Mouse (Mus musculus) heart, adult 2 months (tissue): ENCODE measurements around the gene Eps8. TPM values are rescaled to one million over a fixed set of nuclear protein-coding genes. Genes with fewer than 3 reads are reported as not detected.

Experiments
- DNase-seq, 2 experiments: peaks; one replicate each; pipeline ENCODE4 v3.0.0; 2021
- H3K27ac ChIP-seq: fragments of 200-600 bp; 2 replicates; pipeline ENCODE4 v1.8.1; 2022
- H3K27me3 ChIP-seq: fragments of 200-500 bp; 2 replicates; pipeline ENCODE4 v1.6.1; 2012; ENCODE audit warnings: mild to moderate bottlenecking, low read length, inconsistent platforms, mixed read lengths; ENCODE audit not compliant: control insufficient read depth, insufficient read depth
- H3K36me3 ChIP-seq: fragments of 200-500 bp; 2 replicates; pipeline ENCODE4 v1.6.1; 2012; ENCODE audit warnings: low read length, inconsistent platforms; ENCODE audit not compliant: control insufficient read depth, insufficient read depth
- H3K4me1 ChIP-seq: fragments of 200-500 bp; 2 replicates; pipeline ENCODE4 v1.6.1; 2011; ENCODE audit warnings: low read length; ENCODE audit not compliant: control insufficient read depth, insufficient read depth
- H3K4me3 ChIP-seq: fragments of 200-600 bp; 2 replicates; pipeline ENCODE4 v1.8.1; 2022
- H3K79me2 ChIP-seq: fragments of 200-500 bp; replicated peaks from 2 replicates; pipeline ENCODE4 v1.6.1; 2012; ENCODE audit warnings: mild to moderate bottlenecking, inconsistent platforms, low read length, moderate library complexity, mixed read lengths; ENCODE audit not compliant: control insufficient read depth, insufficient read depth
- H3K9ac ChIP-seq: fragments of 200-500 bp; 2 replicates; pipeline ENCODE4 v1.6.1; 2012; ENCODE audit warnings: low read depth, mild to moderate bottlenecking, control low read depth, inconsistent platforms, low read length, mixed read lengths
- CTCF ChIP-seq: fragments of 200-600 bp; IDR thresholded peaks from 2 replicates; pipeline ENCODE4 v1.8.1; 2022; ENCODE audit warnings: antibody characterized with exemption, mild to moderate bottlenecking, moderate library complexity
- EP300 ChIP-seq: fragments of 200-500 bp; IDR thresholded peaks from 2 replicates; pipeline ENCODE4 v1.6.1; 2011; ENCODE audit warnings: low read depth, low read length, control low read depth; ENCODE audit not compliant: insufficient read depth
- POLR2A ChIP-seq: fragments of 200-500 bp; IDR thresholded peaks from 2 replicates; pipeline ENCODE4 v1.6.1; 2011; ENCODE audit warnings: mild to moderate bottlenecking, low read depth, low read length, control low read depth; ENCODE audit not compliant: insufficient read depth
- WGBS: fragments of 180-500 bp; shearing (Covaris S2); methylation state at CpG from one replicate; pipeline ENCODE4 v1.1.7; 2018; 5-methylcytosine and 5-hydroxymethylcytosine counted together
- intact Hi-C: fragments of 180-260 bp; cut with DNase I; formaldehyde crosslinking; loops from one replicate; pipeline ENCODE4 v1.15.1; 2025
- polyA plus RNA-seq: library from polyadenylated mRNA; depleted of rRNA; stranded (reverse); fragments of >200 nt; gene quantifications from 2 replicates; pipeline ENCODE4 v1.2.3, GENCODE M21; 2012
- total RNA-seq, 2 experiments: library from RNA; stranded (reverse); gene quantifications; 2 replicates each; pipeline ENCODE4 v1.2.3; 2021

The Eps8 gene
- total and polyA plus RNA-seq, 3 experiments = 6.7 to 12.2 (median 11.6) TPM

DNA sequence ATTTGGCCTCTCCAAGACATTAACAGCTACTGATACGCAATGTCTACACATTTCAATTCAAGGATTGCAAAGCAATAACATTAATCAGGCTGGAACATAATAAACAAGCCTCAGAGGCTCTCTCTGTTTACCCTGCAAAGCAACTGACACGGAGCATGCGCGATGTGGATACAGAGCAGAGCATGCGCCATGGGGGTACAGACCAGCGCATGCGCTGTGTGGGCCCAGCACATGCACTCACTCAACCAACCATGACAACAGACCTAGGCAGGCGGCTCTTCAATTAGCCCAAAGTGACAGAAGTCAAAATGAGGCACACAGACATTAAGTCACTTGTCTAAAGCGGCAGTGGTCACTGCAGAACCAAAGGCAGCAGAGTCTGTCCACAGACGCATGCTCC lies 62.1 kb downstream of the Eps8 start:
- H3K79me2 ChIP-seq = no peaks in the 10 kb centered on the region
- H3K4me1 ChIP-seq = no peaks in the 10 kb centered on the region; the same call in 1 of the 2 replicates
- no peak overlapping the region for H3K27ac ChIP-seq
- H3K27me3 ChIP-seq = no peaks in the 10 kb centered on the region
- DNase-seq = no peak
- TF ChIP-seq POLR2A (no peak), CTCF (no peak), EP300 (no peak)
- H3K36me3 ChIP-seq = no peaks in the 10 kb centered on the region
- 95% methylated on average over 10 of the region's 10 CpGs for WGBS
- intact Hi-C loops = no loop called here
- no peak overlapping the region for H3K9ac ChIP-seq
- no peak overlapping the region for H3K4me3 ChIP-seq

GRCm38 (mm10) chr6:137589245-137589618 lies 65.4 kb downstream of the Eps8 start:
- Histone ChIP-seq H3K9ac (no peak overlapping the region), H3K4me3 (no peak overlapping the region), H3K27ac (no peak overlapping the region), H3K27me3 (no peaks in the 10 kb centered on the region), H3K79me2 (no peaks in the 10 kb centered on the region), H3K36me3 (no peaks in the 10 kb centered on the region), H3K4me1 (no peaks in the 10 kb centered on the region)
- DNase-seq = no peak
- TF ChIP-seq CTCF (no peak), POLR2A (no peak), EP300 (no peak)
- WGBS = 82% methylated on average over 3 of the region's 3 CpGs
- intact Hi-C loops = no loop called here

GRCm38 (mm10) chr6:137588481-137589244 lies 66.0 kb downstream of the Eps8 start:
- no peaks in the 10 kb centered on the region for H3K79me2 ChIP-seq
- H3K27ac ChIP-seq = no peak overlapping the region
- H3K4me1 ChIP-seq = no peaks in the 10 kb centered on the region
- no peak for TF ChIP-seq CTCF
- H3K9ac ChIP-seq = no peak overlapping the region
- no peaks in the 10 kb centered on the region for H3K36me3 ChIP-seq
- no peaks in the 10 kb centered on the region for H3K27me3 ChIP-seq
- H3K4me3 ChIP-seq = no peak overlapping the region
- intact Hi-C loops = no loop called here
- DNase-seq = no peak
- WGBS = 91% methylated on average over 10 of the region's 10 CpGs

DNA sequence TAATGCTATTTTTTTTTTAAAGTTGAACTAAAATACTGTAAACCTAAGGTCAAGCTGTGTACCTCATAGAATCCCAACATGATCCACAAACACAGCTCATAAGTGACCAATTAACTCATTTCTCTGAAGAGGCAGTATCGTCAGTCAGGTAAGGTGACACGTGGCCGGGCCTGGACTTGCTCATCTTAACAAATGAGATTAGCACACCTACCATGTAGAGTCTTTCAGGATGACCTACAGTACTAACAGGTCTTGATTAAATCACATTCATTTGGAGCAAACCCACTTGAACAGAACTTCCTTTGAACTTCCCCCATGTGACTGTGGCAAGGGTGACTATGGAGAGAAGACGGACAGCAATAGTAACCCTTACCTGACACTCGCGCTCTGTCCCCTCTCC lies 66.8 kb downstream of the Eps8 start:
- H3K79me2 ChIP-seq = no peaks in the 10 kb centered on the region
- no peak overlapping the region for H3K4me3 ChIP-seq
- no peak overlapping the region for H3K9ac ChIP-seq
- no peaks in the 10 kb centered on the region for H3K36me3 ChIP-seq
- H3K27me3 ChIP-seq = no peaks in the 10 kb centered on the region
- no peak for DNase-seq
- H3K4me1 ChIP-seq = no peaks in the 10 kb centered on the region
- intact Hi-C loops = no loop called here
- WGBS = 80% methylated on average over 6 of the region's 6 CpGs
- TF ChIP-seq CTCF = no peak
- no peak for TF ChIP-seq POLR2A
- no peak for TF ChIP-seq EP300
- H3K27ac ChIP-seq = no peak overlapping the region

DNA sequence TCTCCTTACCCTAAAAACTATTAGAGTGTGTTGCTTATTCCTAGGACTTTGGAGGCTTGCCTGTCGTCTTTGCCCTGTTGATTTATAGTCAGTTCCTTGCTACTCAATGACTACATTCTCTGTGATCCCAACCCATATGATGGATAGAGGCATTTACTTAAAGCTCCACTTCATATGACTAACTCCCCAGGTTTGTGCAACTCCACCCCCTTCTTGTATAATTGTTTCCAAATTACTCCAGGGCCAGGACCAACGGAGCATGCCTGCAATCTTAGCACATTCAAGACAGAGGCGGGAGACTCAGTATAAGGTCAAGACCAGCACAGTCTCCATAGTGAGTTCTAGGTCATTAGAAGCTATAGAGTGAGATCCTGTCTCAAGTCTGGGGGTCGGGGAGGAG lies 69.4 kb downstream of the Eps8 start:
- no peaks in the 10 kb centered on the region for H3K27me3 ChIP-seq
- H3K4me3 ChIP-seq = no peak overlapping the region
- H3K9ac ChIP-seq = no peak overlapping the region
- no peak for DNase-seq
- no peaks in the 10 kb centered on the region for H3K36me3 ChIP-seq
- H3K4me1 ChIP-seq = peaks cover 5% of the 10 kb centered on the region
- H3K27ac ChIP-seq = no peak overlapping the region
- H3K79me2 ChIP-seq = no peaks in the 10 kb centered on the region
- intact Hi-C loops = no loop called here
- WGBS = 75% methylated on average over 4 of the region's 4 CpGs
- no peak for TF ChIP-seq CTCF
- no peak for TF ChIP-seq EP300
- no peak for TF ChIP-seq POLR2A

DNA sequence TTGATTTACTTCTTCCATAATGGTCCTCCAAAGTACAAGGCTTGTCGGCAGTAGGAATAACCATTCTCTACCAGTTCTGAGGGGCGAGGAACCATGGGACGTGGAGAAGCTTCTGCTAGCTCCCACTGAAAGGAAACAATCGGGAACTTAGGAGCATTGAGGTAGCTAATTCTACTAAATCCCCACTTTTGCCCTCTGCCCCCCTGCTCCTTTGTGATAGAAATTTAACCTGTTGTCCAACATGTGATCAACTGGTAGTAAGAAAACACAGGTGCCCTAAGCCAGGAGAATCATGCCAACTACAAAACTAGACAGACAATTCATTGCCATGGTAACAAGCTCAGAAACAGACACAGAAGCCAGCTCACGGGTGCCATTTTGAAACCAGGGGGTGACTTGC lies 71.6 kb downstream of the Eps8 start:
- Histone ChIP-seq H3K36me3 (no peaks in the 10 kb centered on the region), H3K79me2 (no peaks in the 10 kb centered on the region), H3K27me3 (no peaks in the 10 kb centered on the region), H3K27ac (no peak overlapping the region), H3K9ac (no peak overlapping the region), H3K4me3 (no peak overlapping the region), H3K4me1 (peaks cover 5% of the 10 kb centered on the region)
- intact Hi-C loops = no loop called here
- no peak for DNase-seq
- 92% methylated on average over 5 of the region's 5 CpGs for WGBS
- no peak for TF ChIP-seq POLR2A
- TF ChIP-seq EP300 = no peak
- TF ChIP-seq CTCF = no peak
